Mouse (Mus musculus) G1E (cell line): ENCODE data around the gene Pcp4l1.

Experiments used
- CTCF ChIP-seq: IDR thresholded peaks from 2 replicates; pipeline ENCODE4 v1.5.1; 2012; ENCODE audit warnings: low read depth, low read length, inconsistent platforms, mixed read lengths
- GATA1 ChIP-seq: IDR thresholded peaks from 2 replicates; pipeline ENCODE4 v1.6.1; 2012; ENCODE audit warnings: borderline replicate concordance, low read length, inconsistent platforms, mixed read lengths

DNA sequence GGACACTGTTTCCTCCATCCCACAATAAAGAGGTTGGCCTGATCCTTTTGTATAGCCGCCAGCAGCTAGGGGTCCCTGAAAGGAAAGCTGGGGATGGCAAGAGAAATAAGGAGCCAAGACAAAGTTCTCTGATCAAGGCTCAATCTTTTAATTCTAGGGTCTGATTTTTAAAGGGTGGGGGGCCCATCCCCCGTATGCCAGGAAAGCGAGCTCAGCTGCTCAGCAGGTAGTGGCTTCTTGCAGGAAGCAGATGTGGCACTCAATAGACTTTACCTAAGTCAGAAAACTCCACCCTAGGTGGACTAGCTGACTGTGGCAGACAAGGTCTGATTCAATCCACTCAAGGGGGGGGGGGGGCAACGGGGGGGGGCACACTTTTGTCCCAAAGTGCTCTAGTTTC lies 30.7 kb upstream of the Pcp4l1 start:
- TF ChIP-seq CTCF = no peak
- TF ChIP-seq GATA1 = no peak
